Mouse (Mus musculus) C2C12 (cell line): ENCODE data around the gene Sema7a. TPM values are rescaled to one million over a fixed set of nuclear protein-coding genes. Genes with fewer than 3 reads are reported as not detected.

Source experiments
- H3K27me3 ChIP-seq: one replicate; pipeline ENCODE4 v1.6.1; 2011; ENCODE audit not compliant: control insufficient read depth, insufficient read depth, insufficient read length
- H3K36me3 ChIP-seq: one replicate; pipeline ENCODE4 v1.6.1; 2011; ENCODE audit not compliant: control insufficient read depth, insufficient read depth
- H3K4me3 ChIP-seq: one replicate; pipeline ENCODE4 v1.5.1; 2011; ENCODE audit warnings: mild to moderate bottlenecking, control low read depth; ENCODE audit not compliant: poor library complexity, insufficient read depth, severe bottlenecking
- H3K79me2 ChIP-seq: one replicate; pipeline ENCODE4 v1.6.1; 2011; ENCODE audit not compliant: control insufficient read depth, insufficient read depth
- H3K79me3 ChIP-seq: one replicate; pipeline ENCODE4 v1.6.1; 2011; ENCODE audit warnings: low read depth, control low read depth
- H3ac ChIP-seq: one replicate; pipeline ENCODE3; 2011; ENCODE audit warnings: low read depth; ENCODE audit not compliant: control insufficient read depth, insufficient read length
- CEBPB ChIP-seq: IDR thresholded peaks from one replicate; pipeline ENCODE4 v1.6.1; 2011; ENCODE audit warnings: low read depth, mild to moderate bottlenecking, control low read depth, moderate library complexity
- CTCF ChIP-seq: IDR thresholded peaks from one replicate; pipeline ENCODE4 v1.5.1; 2011; ENCODE audit not compliant: control insufficient read depth, insufficient read depth, insufficient read length
- FOSL1 ChIP-seq: IDR thresholded peaks from one replicate; pipeline ENCODE4 v1.8.0; 2011; ENCODE audit warnings: mild to moderate bottlenecking, low read length; ENCODE audit not compliant: poor library complexity, insufficient read depth, severe bottlenecking
- MAX ChIP-seq: IDR thresholded peaks from one replicate; pipeline ENCODE4 v1.6.1; 2011; ENCODE audit warnings: mild to moderate bottlenecking, control low read depth
- MYOD1 ChIP-seq: IDR thresholded peaks from one replicate; pipeline ENCODE4 v1.6.1; 2011; ENCODE audit warnings: low read depth; ENCODE audit not compliant: control insufficient read depth, insufficient read length
- MYOG ChIP-seq: IDR thresholded peaks from one replicate; pipeline ENCODE4 v1.6.1; 2011; ENCODE audit not compliant: control insufficient read depth, insufficient read length; ENCODE audit errors: extremely low read depth
- USF1 ChIP-seq: IDR thresholded peaks from one replicate; pipeline ENCODE4 v1.6.1; 2011; ENCODE audit warnings: low read depth, mild to moderate bottlenecking, control low read depth, moderate library complexity
- polyA plus RNA-seq: library from polyadenylated mRNA; unstranded; fragments of >200 nt; fragmentation: generic; extraction: Trizol; gene quantifications from one replicate; pipeline ENCODE4 v1.2.1, GENCODE M21; 2012; ENCODE audit warnings: missing spikeins

The Sema7a gene
- polyA plus RNA-seq, 1 experiment, result 53.8 TPM

GRCm38 (mm10) chr9:57969736-57970495 is 30.0 kb downstream of the Sema7a start:
- H3K4me3 ChIP-seq, result no peak overlapping the region
- no peak overlapping the region for H3ac ChIP-seq
- no peaks in the 10 kb centered on the region for H3K79me3 ChIP-seq
- H3K79me2 ChIP-seq, result no peaks in the 10 kb centered on the region
- no peaks in the 10 kb centered on the region for H3K27me3 ChIP-seq
- no peaks in the 10 kb centered on the region for H3K36me3 ChIP-seq
- TF ChIP-seq MAX (no peak), MYOD1 (no peak), CTCF (no peak), FOSL1 (no peak), USF1 (no peak), CEBPB (no peak), MYOG (no peak)

- Histone ChIP-seq H3ac (peak overlapping the region; percentile 19), H3K36me3 (no peaks in the 10 kb centered on the region), H3K79me2 (no peaks in the 10 kb centered on the region), H3K4me3 (no peak overlapping the region), H3K27me3 (no peaks in the 10 kb centered on the region), H3K79me3 (no peaks in the 10 kb centered on the region)
- TF ChIP-seq MAX (no peak), CTCF (no peak), MYOD1 (no peak), USF1 (no peak), MYOG (no peak), CEBPB (no peak), FOSL1 (no peak)
Measured at GRCm38 (mm10) chr9:57971413-57971812, 31.5 kb downstream of the Sema7a start.

- Histone ChIP-seq H3ac (no peak overlapping the region), H3K4me3 (no peak overlapping the region), H3K27me3 (no peaks in the 10 kb centered on the region), H3K79me3 (no peaks in the 10 kb centered on the region), H3K79me2 (no peaks in the 10 kb centered on the region), H3K36me3 (no peaks in the 10 kb centered on the region)
- TF ChIP-seq MAX (peak; percentile 30), CTCF (no peak), CEBPB (no peak), MYOG (no peak), USF1 (no peak), FOSL1 (no peak), MYOD1 (peak; percentile 95)
Measured at GRCm38 (mm10) chr9:57972141-57972591, 32.3 kb downstream of the Sema7a start.

GRCm38 (mm10) chr9:57972776-57973439 is 33.0 kb downstream of the Sema7a start:
- TF ChIP-seq CEBPB, result peak; percentile 98
- TF ChIP-seq MAX, result no peak
- TF ChIP-seq USF1, result peak; percentile 62
- H3K27me3 ChIP-seq, result no peaks in the 10 kb centered on the region
- H3K4me3 ChIP-seq, result no peak overlapping the region

GRCm38 (mm10) chr9:57973440-57974066 is 33.6 kb downstream of the Sema7a start:
- Histone ChIP-seq H3ac (no peak overlapping the region), H3K36me3 (no peaks in the 10 kb centered on the region), H3K4me3 (no peak overlapping the region), H3K79me3 (no peaks in the 10 kb centered on the region), H3K27me3 (no peaks in the 10 kb centered on the region), H3K79me2 (no peaks in the 10 kb centered on the region)
- no peak for TF ChIP-seq MYOD1
- TF ChIP-seq MYOG, result no peak
- no peak for TF ChIP-seq CEBPB
- no peak for TF ChIP-seq MAX
- no peak for TF ChIP-seq FOSL1
- TF ChIP-seq USF1, result no peak
- no peak for TF ChIP-seq CTCF

More at GRCm38 (mm10) chr9:57972776-57973439, 33.0 kb downstream of the Sema7a start:
- Histone ChIP-seq H3K36me3 (no peaks in the 10 kb centered on the region), H3K79me3 (no peaks in the 10 kb centered on the region), H3ac (peak overlapping the region; percentile 19), H3K79me2 (no peaks in the 10 kb centered on the region)
